Mouse (Mus musculus) forebrain, embryonic 12.5 days (tissue): ENCODE measurements at regions not wholly inside any gene's neighbourhood (a gene's known extent, or its start where the extent isn't known, plus 50 kb on each side); places are given as distances from the start of the nearest gene placed in this dataset.
A peak's percentile ranks its signal among the peaks of the same experiment; 100 is the strongest.

Experiments
- ATAC-seq: fragments of 200-750 bp; cut with Nextera tagmentation; 2 replicates; pipeline ENCODE4 v1.8.0; 2017; ENCODE audit warnings: moderate TSS enrichment; ENCODE audit not compliant: low FRiP score
- H3K27ac ChIP-seq: fragments of 300-500 bp; sonication (generic); 2 replicates; pipeline ENCODE4 v1.5.1; 2016; ENCODE audit warnings: mild to moderate bottlenecking
- H3K27me3 ChIP-seq: fragments of 300-500 bp; sonication (generic); 2 replicates; pipeline ENCODE4 v1.6.1; 2016; ENCODE audit warnings: mild to moderate bottlenecking
- H3K36me3 ChIP-seq: fragments of 300-500 bp; sonication (generic); replicated peaks from 2 replicates; pipeline ENCODE4 v1.6.1; 2016; ENCODE audit warnings: mild to moderate bottlenecking
- H3K4me1 ChIP-seq: fragments of 300-500 bp; sonication (generic); 2 replicates; pipeline ENCODE4 v1.6.1; 2016
- H3K4me2 ChIP-seq: fragments of 300-500 bp; sonication (generic); 2 replicates; pipeline ENCODE4 v1.6.1; 2016; ENCODE audit warnings: mild to moderate bottlenecking, moderate library complexity
- H3K4me3 ChIP-seq: fragments of 300-500 bp; sonication (generic); replicated peaks from 2 replicates; pipeline ENCODE4 v1.5.1; 2016; ENCODE audit warnings: mild to moderate bottlenecking
- H3K9ac ChIP-seq: fragments of 300-500 bp; sonication (generic); 2 replicates; pipeline ENCODE4 v1.6.1; 2016; ENCODE audit warnings: mild to moderate bottlenecking
- H3K9me3 ChIP-seq: fragments of 300-500 bp; sonication (generic); 2 replicates; pipeline ENCODE4 v1.6.1; 2016
- WGBS: fragments of 180-500 bp; shearing (Covaris S2); methylation state at CpG from one replicate; pipeline ENCODE4 v1.1.7; 2016; 5-methylcytosine and 5-hydroxymethylcytosine counted together

- Histone ChIP-seq H3K27ac (no peak overlapping the region), H3K36me3 (no peaks in the 10 kb centered on the region), H3K4me2 (no peak overlapping the region), H3K4me1 (no peaks in the 10 kb centered on the region), H3K9me3 (no peaks in the 10 kb centered on the region), H3K27me3 (no peaks in the 10 kb centered on the region), H3K4me3 (no peak overlapping the region), H3K9ac (no peak overlapping the region)
- WGBS = 82% methylated on average over 1 of the region's 1 CpGs
- ATAC-seq = no peak
Measured at GRCm38 (mm10) chr5:79966241-79966640, 1053.7 kb upstream of the Adgrl3 start.

- Histone ChIP-seq H3K27ac (no peak overlapping the region), H3K36me3 (no peaks in the 10 kb centered on the region), H3K9me3 (no peaks in the 10 kb centered on the region), H3K4me1 (no peaks in the 10 kb centered on the region), H3K4me3 (no peak overlapping the region), H3K9ac (no peak overlapping the region), H3K4me2 (no peak overlapping the region), H3K27me3 (no peaks in the 10 kb centered on the region)
- no peak for ATAC-seq
Measured at GRCm38 (mm10) chr5:80005470-80005869, 1014.5 kb upstream of the Adgrl3 start.

GRCm38 (mm10) chr5:80038876-80039275 lies 981.1 kb upstream of the Adgrl3 start:
- no peak overlapping the region for H3K27ac ChIP-seq
- WGBS = 68% methylated on average over 4 of the region's 4 CpGs
- H3K9me3 ChIP-seq = no peaks in the 10 kb centered on the region
- H3K4me3 ChIP-seq = no peak overlapping the region
- ATAC-seq = no peak
- no peak overlapping the region for H3K9ac ChIP-seq
- H3K36me3 ChIP-seq = no peaks in the 10 kb centered on the region
- H3K4me1 ChIP-seq = no peaks in the 10 kb centered on the region
- no peaks in the 10 kb centered on the region for H3K27me3 ChIP-seq
- no peak overlapping the region for H3K4me2 ChIP-seq

GRCm38 (mm10) chr5:80039431-80039830 lies 980.5 kb upstream of the Adgrl3 start:
- ATAC-seq = 0 out of 2 replicates have a peak, but pooled peaks have one; percentile 27
- Histone ChIP-seq H3K9me3 (no peaks in the 10 kb centered on the region), H3K36me3 (no peaks in the 10 kb centered on the region), H3K27me3 (no peaks in the 10 kb centered on the region), H3K9ac (no peak overlapping the region), H3K4me2 (no peak overlapping the region), H3K4me3 (no peak overlapping the region), H3K4me1 (no peaks in the 10 kb centered on the region), H3K27ac (no peak overlapping the region)
- WGBS = 71% methylated on average over 2 of the region's 2 CpGs
